Comparison of ENCODE assay signal across 8 mouse cellular contexts in genomic region chr7:141338576-141339131, GRCm38 (mm10). TPM values are rescaled to one million over a fixed set of nuclear protein-coding genes. Genes with fewer than 3 reads are reported as not detected.
DNase-seq lines count a peak whose midpoint lies in the region; ATAC-seq and TF ChIP-seq lines count a peak whose summit lies in the region.

Gene Eps8l2, plus strand, starts transcription at chr7:141338880.

- DNase-seq in cerebellum, adult 2 months = no peak
- no peak for DNase-seq in cerebellum, adult 11 months
- peak; percentile 47 for DNase-seq in embryonic facial prominence, embryonic 11.5 days (ENCODE audit: low spot score)
- DNase-seq in urinary bladder, postnatal 14 days (ENCODE audit: low spot score) = peak; percentile 86
- DNase-seq in layer of hippocampus, adult 8-10 months (ENCODE audit: low spot score in 2 of 2) = no peak

- H3K27ac ChIP-seq in cerebellum, adult 2 months (ENCODE audit: insufficient read depth, low read length) = no peak within 1 kb of the TSS
- no peak within 1 kb of the TSS for H3K27ac ChIP-seq in embryonic facial prominence, embryonic 11.5 days (replicated peaks; ENCODE audit: low read depth, low read length)
- no peak within 1 kb of the TSS for H3K27ac ChIP-seq in hindbrain, embryonic 13.5 days
- H3K27ac ChIP-seq in limb, embryonic 15.5 days = peak within 1 kb of the TSS; percentile 43
- H3K27ac ChIP-seq in midbrain, embryonic 15.5 days = no peak within 1 kb of the TSS

- no peaks in the 10 kb centered on the region for H3K27me3 ChIP-seq in cerebellum, adult 2 months (ENCODE audit: control insufficient read depth, insufficient read depth, low read length)
- H3K27me3 ChIP-seq in embryonic facial prominence, embryonic 11.5 days (ENCODE audit: control insufficient read depth, insufficient read depth, low read length) = no peaks in the 10 kb centered on the region
- peaks cover 36% of the 10 kb centered on the region for H3K27me3 ChIP-seq in hindbrain, embryonic 13.5 days
- H3K27me3 ChIP-seq in limb, embryonic 15.5 days = 0 out of 2 replicates have a peak, but pooled peaks cover 6% of the 10 kb centered on the region
- H3K27me3 ChIP-seq in midbrain, embryonic 15.5 days (replicated peaks) = peaks cover 9% of the 10 kb centered on the region; the same call in 1 of the 2 replicates

- peaks cover 19% of the 10 kb centered on the region for H3K4me1 ChIP-seq in cerebellum, adult 2 months (ENCODE audit: control insufficient read depth, insufficient read depth, low read length)
- H3K4me1 ChIP-seq in embryonic facial prominence, embryonic 11.5 days (ENCODE audit: control insufficient read depth, insufficient read depth, low read length) = no peaks in the 10 kb centered on the region; the same call in 1 of the 2 replicates
- peaks cover 10% of the 10 kb centered on the region for H3K4me1 ChIP-seq in hindbrain, embryonic 13.5 days (replicated peaks)
- peaks cover 12% of the 10 kb centered on the region for H3K4me1 ChIP-seq in limb, embryonic 15.5 days
- H3K4me1 ChIP-seq in midbrain, embryonic 15.5 days = peaks cover 7% of the 10 kb centered on the region

- 19% methylated on average over 23 of the region's 23 CpGs for WGBS in cerebellum, adult 2 months
- 5% methylated on average over 23 of the region's 23 CpGs for WGBS in embryonic facial prominence, embryonic 11.5 days
- WGBS in hindbrain, embryonic 13.5 days = 4% methylated on average over 23 of the region's 23 CpGs
- 3% methylated on average over 22 of the region's 23 CpGs for WGBS in limb, embryonic 15.5 days
- 5% methylated on average over 21 of the region's 23 CpGs for WGBS in midbrain, embryonic 15.5 days

- H3K4me2 ChIP-seq in embryonic facial prominence, embryonic 11.5 days (ENCODE audit: low read depth, low read length) = peak within 1 kb of the TSS; percentile 36
- peak within 1 kb of the TSS; percentile 36 for H3K4me2 ChIP-seq in hindbrain, embryonic 13.5 days
- peak within 1 kb of the TSS; percentile 49 for H3K4me2 ChIP-seq in limb, embryonic 15.5 days
- peak within 1 kb of the TSS; percentile 34 for H3K4me2 ChIP-seq in midbrain, embryonic 15.5 days

- no peak within 1 kb of the TSS for H3K4me3 ChIP-seq in cerebellum, adult 2 months (replicated peaks; ENCODE audit: insufficient read depth, low read depth, low read length)
- H3K4me3 ChIP-seq in embryonic facial prominence, embryonic 11.5 days (ENCODE audit: low read depth, low read length) = 0 out of 2 replicates have a peak within 1 kb of the TSS, but pooled peaks have one; percentile 6
- H3K4me3 ChIP-seq in hindbrain, embryonic 13.5 days = no peak within 1 kb of the TSS
- H3K4me3 ChIP-seq in limb, embryonic 15.5 days = peak within 1 kb of the TSS; percentile 39
- H3K4me3 ChIP-seq in midbrain, embryonic 15.5 days = no peak within 1 kb of the TSS

- no peaks in the 10 kb centered on the region for H3K9me3 ChIP-seq in embryonic facial prominence, embryonic 11.5 days (replicated peaks; ENCODE audit: control insufficient read depth, low read length)
- no peaks in the 10 kb centered on the region for H3K9me3 ChIP-seq in hindbrain, embryonic 13.5 days
- H3K9me3 ChIP-seq in limb, embryonic 15.5 days = no peaks in the 10 kb centered on the region
- H3K9me3 ChIP-seq in midbrain, embryonic 15.5 days = no peaks in the 10 kb centered on the region

- H3K36me3 ChIP-seq in embryonic facial prominence, embryonic 11.5 days (replicated peaks; ENCODE audit: control insufficient read depth, insufficient read depth, low read depth, low read length) = no peaks in the 10 kb centered on the region
- peaks cover 23% of the 10 kb centered on the region for H3K36me3 ChIP-seq in hindbrain, embryonic 13.5 days
- H3K36me3 ChIP-seq in limb, embryonic 15.5 days = peaks cover 23% of the 10 kb centered on the region
- peaks cover 6% of the 10 kb centered on the region; the same call in 1 of the 2 replicates for H3K36me3 ChIP-seq in midbrain, embryonic 15.5 days (replicated peaks)

- H3K9ac ChIP-seq in embryonic facial prominence, embryonic 11.5 days (replicated peaks; ENCODE audit: low read length) = peak within 1 kb of the TSS; percentile 37; the same call in 1 of the 2 replicates
- H3K9ac ChIP-seq in hindbrain, embryonic 13.5 days = peak within 1 kb of the TSS; percentile 21; the same call in 1 of the 2 replicates
- H3K9ac ChIP-seq in limb, embryonic 15.5 days = peak within 1 kb of the TSS; percentile 35; the same call in 1 of the 2 replicates
- no peak within 1 kb of the TSS for H3K9ac ChIP-seq in midbrain, embryonic 15.5 days

- peak; percentile 54; the same call in 1 of the 2 replicates for ATAC-seq in embryonic facial prominence, embryonic 11.5 days (replicated peaks; ENCODE audit: insufficient number of reproducible peaks, low FRiP score, low TSS enrichment, low read depth)
- peak; percentile 63 for ATAC-seq in hindbrain, embryonic 13.5 days (ENCODE audit: low FRiP score)
- no peak for ATAC-seq in limb, embryonic 15.5 days (ENCODE audit: insufficient number of reproducible peaks, low FRiP score, low TSS enrichment, low read depth)
- ATAC-seq in midbrain, embryonic 15.5 days (replicated peaks) = no peak; the same call in 1 of the 2 replicates

- no peak for TF ChIP-seq POLR2A in cerebellum, adult 2 months (IDR thresholded peaks at IDR 0.05; ENCODE audit: borderline replicate concordance, insufficient read depth, low read length)

- no peak for TF ChIP-seq CTCF in cerebellum, adult 2 months (IDR thresholded peaks at IDR 0.05; ENCODE audit: borderline replicate concordance, insufficient read depth, low read depth, low read length)

RNA-seq across cellular contexts. Expression of gene Eps8l2, which starts in this region (rescaled TPM):
- 77.3 and 90.4 TPM in 2 replicates for polyA plus RNA-seq in cerebellum, adult 2 months (2012; rRNA removed)
- polyA plus RNA-seq in embryonic facial prominence, embryonic 11.5 days (2014; fragmentation: Nextera tagmentation; extraction: Ambion mirVana) = 3.4 and 3.5 TPM in 2 replicates
- 0.65 and 1.4 TPM in 2 replicates for polyA plus RNA-seq in hindbrain, embryonic 13.5 days (2015; fragmentation: Nextera tagmentation; extraction: Ambion mirVana)
- 42.7 and 43.9 TPM in 2 replicates for polyA plus RNA-seq in limb, embryonic 15.5 days (2015; fragmentation: Nextera tagmentation; extraction: Ambion mirVana)
- 0.49 and 0.66 TPM in 2 replicates for polyA plus RNA-seq in midbrain, embryonic 15.5 days (2015; fragmentation: Nextera tagmentation; extraction: Ambion mirVana)
- total RNA-seq in layer of hippocampus, adult 8-10 months (2022) = 1 to 10 TPM; 3.6 to 7.2 (median 6.4) TPM

Comparison
In these comparisons a context has a peak if more than half of its experiments do, and no peak if none do; other contexts are left out.
1. DNase-seq: peak in embryonic facial prominence, embryonic 11.5 days (single experiment) and urinary bladder, postnatal 14 days (single experiment); none in cerebellum, adult 2 months (0 of 2), cerebellum, adult 11 months (single experiment) and layer of hippocampus, adult 8-10 months (0 of 2).
2. H3K4me3 ChIP-seq: peak in embryonic facial prominence, embryonic 11.5 days (single experiment) and limb, embryonic 15.5 days (single experiment); none in cerebellum, adult 2 months (single experiment), hindbrain, embryonic 13.5 days (single experiment) and midbrain, embryonic 15.5 days (single experiment).
3. ATAC-seq: peak in embryonic facial prominence, embryonic 11.5 days (single experiment) and hindbrain, embryonic 13.5 days (single experiment); none in limb, embryonic 15.5 days (single experiment) and midbrain, embryonic 15.5 days (single experiment).
4. Peak in every context shown above with its lines, with median percentiles within 50 percentile points of each other: H3K4me2 ChIP-seq.